Mouse (Mus musculus): ENCODE measurements at regions not wholly inside any gene's neighbourhood (a gene's known extent, or its start where the extent isn't known, plus 50 kb on each side); places are given as distances from the start of the nearest gene placed in this dataset.

DNA sequence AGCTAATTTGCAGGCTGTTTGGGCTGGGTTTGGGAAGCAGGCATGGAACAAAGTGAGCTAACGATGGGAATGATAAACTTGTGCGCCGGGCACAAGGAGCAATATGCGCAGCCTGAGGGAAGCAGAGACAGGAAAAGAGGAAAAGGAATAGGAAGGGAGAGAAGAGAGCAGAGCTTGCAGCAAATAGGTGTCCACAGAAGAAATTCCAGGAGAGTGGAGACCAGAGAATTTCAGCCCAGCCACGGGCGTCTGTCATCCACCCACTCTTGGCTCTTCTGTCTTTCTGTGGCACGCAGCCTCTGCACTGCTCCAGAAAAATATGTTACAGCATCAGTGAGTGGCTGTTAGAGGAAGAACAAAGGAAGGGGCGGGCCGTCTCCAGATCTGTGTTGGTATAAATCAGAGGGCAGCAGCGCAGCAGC lies 88.2 kb downstream of the Dyrk2 start:
- Histone ChIP-seq H3K36me3 (ENCODE audit: control insufficient read depth, insufficient read depth, low read length) (no peaks in the 10 kb centered on the region), H3K9ac (replicated peaks; ENCODE audit: low read depth, low read length) (no peak overlapping the region), H3K4me3 (ENCODE audit: low read depth, low read length) (no peak overlapping the region), H3K4me2 (replicated peaks; ENCODE audit: low read depth, low read length) (no peak overlapping the region), H3K27me3 (ENCODE audit: control insufficient read depth, insufficient read depth, low read length) (no peaks in the 10 kb centered on the region), H3K9me3 (ENCODE audit: control insufficient read depth, low read depth, low read length) (no peaks in the 10 kb centered on the region), H3K4me1 (ENCODE audit: control insufficient read depth, insufficient read depth, low read length) (no peaks in the 10 kb centered on the region), H3K27ac (ENCODE audit: low read length) (no peak overlapping the region)
- no peak for ATAC-seq (ENCODE audit: insufficient number of reproducible peaks, insufficient read depth, low FRiP score, low read depth)
- WGBS: 75% methylated on average over 10 of the region's 10 CpGs

DNA sequence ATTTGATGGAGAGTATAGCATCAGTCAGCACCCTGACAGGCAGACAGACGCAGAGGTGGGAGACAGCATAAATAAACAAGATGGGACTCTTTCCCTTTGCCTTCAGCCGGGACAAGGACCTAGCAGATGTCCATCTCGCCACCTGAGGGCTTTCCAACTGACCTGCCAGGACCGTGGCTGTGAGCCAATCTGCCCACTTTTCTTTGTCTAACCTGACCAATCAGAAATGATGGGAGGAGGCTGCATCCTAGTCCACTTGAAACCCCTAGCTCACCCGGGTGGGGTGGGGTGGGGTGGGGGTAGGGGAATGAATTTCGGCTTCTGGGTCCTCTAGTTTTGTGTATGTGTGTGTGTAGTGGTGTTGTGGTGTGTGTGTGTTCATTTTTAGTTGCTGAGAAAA lies 87.4 kb downstream of the Dyrk2 start:
- Histone ChIP-seq H3K4me2 (replicated peaks; ENCODE audit: low read depth, low read length) (no peak overlapping the region), H3K36me3 (ENCODE audit: control insufficient read depth, insufficient read depth, low read length) (no peaks in the 10 kb centered on the region), H3K27ac (ENCODE audit: low read length) (no peak overlapping the region), H3K27me3 (ENCODE audit: control insufficient read depth, insufficient read depth, low read length) (no peaks in the 10 kb centered on the region), H3K4me1 (ENCODE audit: control insufficient read depth, insufficient read depth, low read length) (no peaks in the 10 kb centered on the region), H3K9ac (replicated peaks; ENCODE audit: low read depth, low read length) (no peak overlapping the region), H3K4me3 (ENCODE audit: low read depth, low read length) (no peak overlapping the region), H3K9me3 (ENCODE audit: control insufficient read depth, low read depth, low read length) (no peaks in the 10 kb centered on the region)
- WGBS: 57% methylated on average over 6 of the region's 6 CpGs
- ATAC-seq (ENCODE audit: insufficient number of reproducible peaks, insufficient read depth, low FRiP score, low read depth): no peak

DNA sequence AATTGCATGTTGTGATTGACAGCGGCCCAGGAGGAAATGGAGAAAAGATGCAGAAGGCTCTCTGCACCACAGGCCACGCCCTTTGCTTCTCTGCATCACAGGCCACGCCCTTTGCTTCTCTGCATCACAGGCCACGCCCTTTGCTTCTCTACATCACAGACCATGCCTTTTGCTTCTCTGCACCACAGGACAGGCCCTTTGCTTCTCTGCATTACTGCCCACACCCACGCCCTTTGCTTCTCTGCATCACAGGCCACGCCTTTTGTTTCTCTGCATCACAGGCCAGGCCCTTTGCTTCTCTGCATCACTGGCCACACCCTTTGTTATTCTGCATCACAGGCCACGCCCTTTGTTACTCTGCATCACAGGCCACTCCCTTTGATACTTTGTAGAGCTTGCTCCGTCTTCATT lies 82.7 kb downstream of the Dyrk2 start:
- H3K4me1 ChIP-seq (ENCODE audit: control insufficient read depth, insufficient read depth, low read length): no peaks in the 10 kb centered on the region
- no peak for ATAC-seq (ENCODE audit: insufficient number of reproducible peaks, insufficient read depth, low FRiP score, low read depth)
- H3K27ac ChIP-seq (ENCODE audit: low read length): no peak overlapping the region
- no peak overlapping the region for H3K4me2 ChIP-seq (replicated peaks; ENCODE audit: low read depth, low read length)
- H3K36me3 ChIP-seq (ENCODE audit: control insufficient read depth, insufficient read depth, low read length): no peaks in the 10 kb centered on the region
- no peak overlapping the region for H3K9ac ChIP-seq (replicated peaks; ENCODE audit: low read depth, low read length)
- no peaks in the 10 kb centered on the region for H3K27me3 ChIP-seq (ENCODE audit: control insufficient read depth, insufficient read depth, low read length)
- H3K4me3 ChIP-seq (ENCODE audit: low read depth, low read length): no peak overlapping the region
- 84% methylated on average over 8 of the region's 8 CpGs for WGBS
- H3K9me3 ChIP-seq (ENCODE audit: control insufficient read depth, low read depth, low read length): no peaks in the 10 kb centered on the region

DNA sequence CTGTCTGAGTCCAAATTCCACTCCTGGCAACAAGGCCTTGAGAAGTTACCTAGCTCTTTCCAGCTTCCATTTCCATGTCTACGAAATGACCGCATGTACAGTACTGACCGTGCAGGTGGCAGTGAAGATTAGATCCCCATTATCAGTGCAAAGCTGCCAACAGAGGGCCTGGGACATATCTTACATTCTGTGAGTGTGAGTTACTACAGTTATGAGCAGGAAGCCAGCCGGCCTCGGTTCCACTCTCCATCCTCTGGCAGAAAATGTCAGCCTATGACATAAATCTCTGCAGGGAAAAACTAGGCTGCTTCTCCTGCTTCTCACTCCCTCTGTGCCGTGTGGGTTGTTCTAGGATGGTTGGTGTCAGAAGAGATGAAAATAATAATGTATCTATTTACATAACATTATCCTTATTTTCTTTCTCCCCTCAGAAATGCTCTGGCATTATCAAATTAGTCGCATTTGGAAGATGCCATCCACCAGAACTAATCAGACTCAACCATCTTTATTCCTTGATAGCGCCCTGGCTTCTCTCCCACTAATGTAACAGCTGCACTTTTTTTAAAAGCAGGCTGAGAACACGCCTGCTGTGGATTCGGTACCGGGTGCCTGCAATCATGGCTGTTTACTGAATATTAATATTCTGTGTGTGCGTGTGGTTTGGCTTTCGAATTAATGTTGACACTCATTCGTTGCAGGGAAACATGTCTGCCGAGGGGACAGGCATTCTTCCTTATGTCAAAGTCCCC lies 77.5 kb downstream of the Dyrk2 start:
- no peak overlapping the region for H3K4me2 ChIP-seq (replicated peaks; ENCODE audit: low read depth, low read length)
- no peaks in the 10 kb centered on the region for H3K9me3 ChIP-seq (ENCODE audit: control insufficient read depth, low read depth, low read length)
- H3K9ac ChIP-seq (replicated peaks; ENCODE audit: low read depth, low read length): no peak overlapping the region
- H3K4me3 ChIP-seq (ENCODE audit: low read depth, low read length): no peak overlapping the region
- no peak overlapping the region for H3K27ac ChIP-seq (ENCODE audit: low read length)
- H3K4me1 ChIP-seq (ENCODE audit: control insufficient read depth, insufficient read depth, low read length): no peaks in the 10 kb centered on the region
- no peaks in the 10 kb centered on the region for H3K27me3 ChIP-seq (ENCODE audit: control insufficient read depth, insufficient read depth, low read length)
- no peak for ATAC-seq (ENCODE audit: insufficient number of reproducible peaks, insufficient read depth, low FRiP score, low read depth)
- H3K36me3 ChIP-seq (ENCODE audit: control insufficient read depth, insufficient read depth, low read length): no peaks in the 10 kb centered on the region
- 75% methylated on average over 15 of the region's 15 CpGs for WGBS

DNA sequence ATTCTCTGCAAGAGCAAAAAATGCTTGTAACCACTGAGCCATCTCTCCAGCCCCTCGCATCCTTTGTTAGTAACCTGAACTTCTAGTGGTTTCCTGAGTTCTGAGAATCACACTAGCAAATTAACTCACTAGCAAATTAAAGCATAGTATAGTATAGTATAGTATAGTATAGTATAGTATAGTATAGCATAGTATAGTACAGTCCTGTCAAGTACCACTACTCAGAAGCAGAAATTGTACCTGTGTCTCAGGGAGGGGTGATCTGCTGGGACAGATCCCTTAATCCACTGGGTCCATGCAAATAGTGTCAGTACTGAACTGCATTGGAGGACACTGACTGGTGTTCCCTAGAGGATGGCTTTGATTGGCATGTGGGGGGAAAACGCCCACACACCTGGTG lies 76.2 kb downstream of the Dyrk2 start:
- no peak overlapping the region for H3K27ac ChIP-seq (ENCODE audit: low read length)
- ATAC-seq (ENCODE audit: insufficient number of reproducible peaks, insufficient read depth, low FRiP score, low read depth): no peak
- H3K9me3 ChIP-seq (ENCODE audit: control insufficient read depth, low read depth, low read length): no peaks in the 10 kb centered on the region
- H3K27me3 ChIP-seq (ENCODE audit: control insufficient read depth, insufficient read depth, low read length): no peaks in the 10 kb centered on the region
- no peak overlapping the region for H3K4me3 ChIP-seq (ENCODE audit: low read depth, low read length)
- no peaks in the 10 kb centered on the region for H3K36me3 ChIP-seq (ENCODE audit: control insufficient read depth, insufficient read depth, low read length)
- WGBS: 88% methylated on average over 2 of the region's 2 CpGs
- no peak overlapping the region for H3K4me2 ChIP-seq (replicated peaks; ENCODE audit: low read depth, low read length)
- H3K9ac ChIP-seq (replicated peaks; ENCODE audit: low read depth, low read length): no peak overlapping the region
- no peaks in the 10 kb centered on the region for H3K4me1 ChIP-seq (ENCODE audit: control insufficient read depth, insufficient read depth, low read length)

DNA sequence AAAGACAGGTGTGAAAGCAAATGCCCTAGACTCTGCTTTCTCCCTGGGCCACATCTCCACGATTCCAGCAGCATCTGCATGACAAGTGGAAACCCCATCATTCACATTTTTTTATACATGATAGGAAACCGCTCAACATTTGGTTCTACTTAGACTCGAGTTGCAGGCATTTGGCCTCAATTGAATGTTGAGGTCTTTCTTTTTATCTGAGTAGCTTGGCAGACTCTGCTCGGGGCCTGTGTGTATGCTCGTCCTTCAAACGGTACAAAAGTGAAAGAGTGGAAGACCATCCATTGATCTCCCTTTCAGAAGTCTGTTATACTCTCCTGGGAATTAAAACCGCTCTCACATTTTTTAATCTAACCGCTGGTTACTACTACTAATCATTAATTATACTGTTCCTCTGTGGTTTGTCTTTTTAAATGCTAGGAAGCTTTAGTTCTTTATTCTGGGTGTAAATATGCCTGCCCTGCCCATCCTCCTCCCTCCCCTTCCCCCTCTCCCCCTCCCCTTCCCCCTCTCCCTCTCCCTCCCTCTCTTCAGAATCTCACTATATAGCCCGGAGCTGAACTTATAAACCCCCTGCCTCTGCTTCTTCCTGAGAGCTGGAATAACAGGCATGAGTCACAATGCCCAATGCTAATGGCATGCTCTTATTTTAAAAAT lies 75.5 kb downstream of the Dyrk2 start:
- 49% methylated on average over 9 of the region's 9 CpGs for WGBS
- no peak for ATAC-seq (ENCODE audit: insufficient number of reproducible peaks, insufficient read depth, low FRiP score, low read depth)

DNA sequence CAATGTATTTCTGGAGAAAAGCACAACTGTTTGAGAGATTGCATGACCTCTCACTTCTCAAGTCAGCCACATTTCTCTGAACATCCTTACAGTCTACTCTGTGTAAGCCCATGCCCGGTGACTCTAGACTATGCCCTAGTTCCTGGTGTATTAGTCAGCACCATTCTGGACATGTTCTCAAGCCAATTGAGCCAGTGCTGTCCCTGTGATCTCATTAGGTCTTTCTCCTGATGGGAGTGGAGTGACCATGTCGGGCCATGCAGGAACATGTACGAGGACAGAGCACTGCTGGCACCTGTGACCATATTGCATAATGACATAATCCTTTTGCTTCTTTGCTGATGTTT lies 75.0 kb downstream of the Dyrk2 start:
- H3K4me2 ChIP-seq (replicated peaks; ENCODE audit: low read depth, low read length): no peak overlapping the region

More for the DNA sequence above, 75.5 kb downstream of the Dyrk2 start:
- H3K4me1 ChIP-seq (ENCODE audit: control insufficient read depth, insufficient read depth, low read length): no peaks in the 10 kb centered on the region
- H3K27me3 ChIP-seq (ENCODE audit: control insufficient read depth, insufficient read depth, low read length): no peaks in the 10 kb centered on the region
- no peaks in the 10 kb centered on the region for H3K36me3 ChIP-seq (ENCODE audit: control insufficient read depth, insufficient read depth, low read length)
- H3K9ac ChIP-seq (replicated peaks; ENCODE audit: low read depth, low read length): no peak overlapping the region
- no peaks in the 10 kb centered on the region for H3K9me3 ChIP-seq (ENCODE audit: control insufficient read depth, low read depth, low read length)
- no peak overlapping the region for H3K27ac ChIP-seq (ENCODE audit: low read length)
- H3K4me2 ChIP-seq (replicated peaks; ENCODE audit: low read depth, low read length): no peak overlapping the region
- H3K4me3 ChIP-seq (ENCODE audit: low read depth, low read length): no peak overlapping the region

DNA sequence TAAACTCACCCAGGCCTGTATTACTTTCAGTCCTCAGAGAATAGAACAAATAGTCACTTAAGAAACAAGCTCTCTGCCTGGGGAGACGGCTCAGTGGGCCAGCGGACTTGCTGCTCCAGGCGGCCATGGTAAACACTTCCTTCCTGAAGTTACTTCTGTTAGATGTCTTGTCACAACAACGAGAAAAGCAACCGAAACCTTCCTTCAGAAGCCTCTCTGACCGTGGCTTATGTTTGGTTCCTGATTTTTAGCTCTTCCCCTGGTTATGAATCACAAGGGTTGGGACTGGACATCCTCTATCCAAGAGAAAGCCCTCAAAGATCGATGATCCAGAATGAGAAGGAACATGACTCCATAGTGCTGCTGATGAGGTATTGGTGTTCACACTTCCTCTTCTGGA lies 73.5 kb downstream of the Dyrk2 start:
- H3K9me3 ChIP-seq (ENCODE audit: control insufficient read depth, low read depth, low read length): no peaks in the 10 kb centered on the region
- 74% methylated on average over 7 of the region's 7 CpGs for WGBS
- ATAC-seq (ENCODE audit: insufficient number of reproducible peaks, insufficient read depth, low FRiP score, low read depth): no peak

More for the DNA sequence above, 75.0 kb downstream of the Dyrk2 start:
- H3K27ac ChIP-seq (ENCODE audit: low read length): no peak overlapping the region
- no peaks in the 10 kb centered on the region for H3K4me1 ChIP-seq (ENCODE audit: control insufficient read depth, insufficient read depth, low read length)
- 79% methylated on average over 3 of the region's 3 CpGs for WGBS
- no peak; the same call in 1 of the 2 replicates for ATAC-seq (ENCODE audit: insufficient number of reproducible peaks, insufficient read depth, low FRiP score, low read depth)
- H3K36me3 ChIP-seq (ENCODE audit: control insufficient read depth, insufficient read depth, low read length): no peaks in the 10 kb centered on the region
- no peak overlapping the region for H3K9ac ChIP-seq (replicated peaks; ENCODE audit: low read depth, low read length)
- H3K27me3 ChIP-seq (ENCODE audit: control insufficient read depth, insufficient read depth, low read length): no peaks in the 10 kb centered on the region
- H3K4me3 ChIP-seq (ENCODE audit: low read depth, low read length): no peak overlapping the region
- H3K9me3 ChIP-seq (ENCODE audit: control insufficient read depth, low read depth, low read length): no peaks in the 10 kb centered on the region

More for the DNA sequence above, 73.5 kb downstream of the Dyrk2 start:
- Histone ChIP-seq H3K27me3 (ENCODE audit: control insufficient read depth, insufficient read depth, low read length) (no peaks in the 10 kb centered on the region), H3K4me2 (replicated peaks; ENCODE audit: low read depth, low read length) (no peak overlapping the region), H3K27ac (ENCODE audit: low read length) (no peak overlapping the region), H3K36me3 (ENCODE audit: control insufficient read depth, insufficient read depth, low read length) (no peaks in the 10 kb centered on the region), H3K9ac (replicated peaks; ENCODE audit: low read depth, low read length) (no peak overlapping the region), H3K4me1 (ENCODE audit: control insufficient read depth, insufficient read depth, low read length) (no peaks in the 10 kb centered on the region), H3K4me3 (ENCODE audit: low read depth, low read length) (no peak overlapping the region)
